Mouse (Mus musculus) spleen, adult 2 months (tissue): ENCODE results near the gene Cacna2d3. TPM values are rescaled to one million over a fixed set of nuclear protein-coding genes. Genes with fewer than 3 reads are reported as not detected.

Experiments used
- DNase-seq, 2 experiments: peaks; one replicate each; pipeline versions ENCODE4 v3.0.0 to v3.0.0-alpha.2; 2012 to 2021; ENCODE audit warnings: low spot score in 2 of 2, low read depth in 1 of 2
- H3K27ac ChIP-seq: fragments of 200-500 bp; 2 replicates; pipeline ENCODE4 v1.5.1; 2012; ENCODE audit warnings: low read length, inconsistent platforms; ENCODE audit not compliant: insufficient read depth
- H3K27me3 ChIP-seq: fragments of 200-500 bp; 2 replicates; pipeline ENCODE4 v1.6.1; 2012; ENCODE audit warnings: mild to moderate bottlenecking, moderate library complexity, low read length, inconsistent platforms; ENCODE audit not compliant: control insufficient read depth, insufficient read depth
- H3K36me3 ChIP-seq: fragments of 200-500 bp; 2 replicates; pipeline ENCODE4 v1.6.1; 2012; ENCODE audit warnings: mild to moderate bottlenecking, low read length, inconsistent platforms; ENCODE audit not compliant: control insufficient read depth, insufficient read depth
- H3K4me1 ChIP-seq: fragments of 200-500 bp; 2 replicates; pipeline ENCODE4 v1.6.1; 2011; ENCODE audit warnings: inconsistent platforms; ENCODE audit not compliant: control insufficient read depth, insufficient read depth, insufficient read length
- H3K4me3 ChIP-seq: fragments of 200-500 bp; 2 replicates; pipeline ENCODE4 v1.5.1; 2011; ENCODE audit warnings: mild to moderate bottlenecking, inconsistent platforms; ENCODE audit not compliant: insufficient read depth, insufficient read length; ENCODE audit errors: extremely low read depth
- CTCF ChIP-seq: fragments of 200-500 bp; IDR thresholded peaks from 2 replicates; pipeline ENCODE4 v1.5.1; 2011; ENCODE audit warnings: mild to moderate bottlenecking, inconsistent platforms; ENCODE audit not compliant: insufficient read depth, insufficient read length, insufficient replicate concordance; ENCODE audit errors: extremely low read depth
- POLR2A ChIP-seq: fragments of 200-500 bp; IDR thresholded peaks from 2 replicates; pipeline ENCODE4 v1.6.1; 2011; ENCODE audit warnings: low read depth, low read length, inconsistent platforms
- WGBS: fragments of 180-500 bp; shearing (Covaris S2); methylation state at CpG from one replicate; pipeline ENCODE4 v1.1.7; 2018; 5-methylcytosine and 5-hydroxymethylcytosine counted together
- polyA plus RNA-seq: library from polyadenylated mRNA; depleted of rRNA; stranded (reverse); fragments of >200 nt; gene quantifications from 2 replicates; pipeline ENCODE4 v1.2.3, GENCODE M21; 2012

Gene Cacna2d3
- polyA plus RNA-seq, 1 experiment = 0.19 TPM

DNA sequence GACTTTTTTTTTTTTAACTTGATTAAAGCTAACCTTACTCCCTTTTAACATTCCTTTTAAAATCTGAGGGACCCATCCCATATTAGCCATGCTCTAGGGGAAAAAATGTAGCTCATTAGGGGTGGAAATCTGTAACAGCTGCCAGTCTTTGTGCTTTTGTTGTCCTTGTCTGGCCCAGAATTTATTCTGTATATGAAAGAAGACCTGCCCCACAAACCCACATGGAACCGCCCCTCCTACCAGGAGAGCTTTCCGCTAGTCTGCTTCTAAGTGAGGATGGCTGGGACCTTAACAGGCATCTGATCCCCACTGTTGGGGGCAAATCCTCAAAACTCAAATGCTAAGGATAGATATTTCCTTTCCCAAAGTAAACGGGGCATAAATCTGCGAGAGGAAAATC, 279.2 kb downstream of the Cacna2d3 start:
- no peak overlapping the region for H3K27ac ChIP-seq
- H3K27me3 ChIP-seq = no peaks in the 10 kb centered on the region
- WGBS = 59% methylated on average over 4 of the region's 4 CpGs
- no peak overlapping the region for H3K4me3 ChIP-seq
- no peaks in the 10 kb centered on the region for H3K36me3 ChIP-seq
- H3K4me1 ChIP-seq = no peaks in the 10 kb centered on the region
- DNase-seq = no peak
- TF ChIP-seq CTCF (no peak), POLR2A (no peak)

DNA sequence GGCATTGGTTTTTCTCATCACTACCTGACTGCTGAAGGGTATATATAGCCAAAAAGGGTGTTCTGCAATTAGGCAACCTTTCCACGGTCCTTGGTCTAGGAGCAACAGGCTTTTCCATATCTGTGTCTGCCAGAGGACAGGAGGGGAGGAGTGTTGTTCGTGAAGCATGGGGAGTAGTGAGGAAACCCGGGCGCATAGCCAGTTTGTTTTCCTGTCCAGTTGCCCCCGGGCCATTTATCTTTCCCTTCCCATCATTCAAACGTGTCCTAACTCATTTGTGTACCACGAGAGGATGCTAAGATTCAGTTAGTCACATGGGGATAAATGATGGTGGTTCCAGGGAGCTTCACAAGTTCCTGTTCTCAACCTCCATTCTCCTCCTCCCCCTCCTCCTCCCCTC, 283.0 kb downstream of the Cacna2d3 start:
- H3K4me1 ChIP-seq = no peaks in the 10 kb centered on the region
- H3K36me3 ChIP-seq = no peaks in the 10 kb centered on the region
- no peak for DNase-seq
- H3K27ac ChIP-seq = no peak overlapping the region
- H3K4me3 ChIP-seq = no peak overlapping the region
- H3K27me3 ChIP-seq = no peaks in the 10 kb centered on the region
- TF ChIP-seq POLR2A (no peak), CTCF (no peak)
- WGBS = 65% methylated on average over 7 of the region's 7 CpGs

DNA sequence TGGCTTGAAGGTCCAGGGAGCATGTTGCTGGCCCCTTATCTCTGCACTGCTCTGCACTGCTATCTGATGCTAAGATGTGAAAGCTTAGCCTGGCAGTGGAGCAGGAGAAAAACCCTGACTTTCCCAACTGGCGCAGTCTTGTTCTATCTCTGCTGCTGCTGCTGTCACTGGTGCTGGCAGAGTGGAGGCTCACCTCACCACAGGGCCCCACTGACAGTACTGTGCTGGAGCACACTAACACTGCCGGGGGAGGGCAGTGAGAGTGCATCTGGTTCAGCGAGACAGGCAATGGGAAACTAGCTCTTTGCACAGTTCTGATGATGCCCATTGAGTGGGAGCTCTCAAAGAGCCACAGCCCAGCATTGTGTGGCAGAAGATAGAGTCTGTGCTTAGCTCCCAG, 283.4 kb downstream of the Cacna2d3 start:
- H3K27me3 ChIP-seq = no peaks in the 10 kb centered on the region
- no peak for DNase-seq
- no peak overlapping the region for H3K27ac ChIP-seq
- H3K4me1 ChIP-seq = no peaks in the 10 kb centered on the region
- TF ChIP-seq POLR2A (no peak), CTCF (no peak)
- no peak overlapping the region for H3K4me3 ChIP-seq
- 84% methylated on average over 3 of the region's 3 CpGs for WGBS
- no peaks in the 10 kb centered on the region for H3K36me3 ChIP-seq

DNA sequence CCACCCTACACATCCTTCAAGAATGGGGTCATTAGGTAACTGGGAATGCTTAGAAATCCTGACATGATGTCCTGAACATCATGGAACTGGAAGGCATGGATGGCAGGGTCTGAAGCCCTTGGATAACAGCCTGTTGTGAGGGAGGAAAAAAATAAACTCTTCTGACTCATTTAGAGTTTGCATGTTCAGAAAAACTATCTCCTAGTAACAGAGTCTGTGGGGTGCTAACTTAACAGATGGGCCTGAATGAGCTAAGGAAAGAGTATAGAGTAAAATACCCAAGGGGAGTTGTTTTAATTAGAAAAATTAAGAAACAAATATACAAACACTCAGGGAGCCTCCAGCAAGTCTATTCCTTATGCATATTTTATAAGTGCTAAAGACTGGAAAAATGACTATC, 286.5 kb downstream of the Cacna2d3 start:
- Histone ChIP-seq H3K27me3 (no peaks in the 10 kb centered on the region), H3K4me1 (no peaks in the 10 kb centered on the region), H3K27ac (no peak overlapping the region), H3K36me3 (no peaks in the 10 kb centered on the region), H3K4me3 (no peak overlapping the region)
- DNase-seq = no peak
- no peak for TF ChIP-seq POLR2A
- no peak for TF ChIP-seq CTCF

DNA sequence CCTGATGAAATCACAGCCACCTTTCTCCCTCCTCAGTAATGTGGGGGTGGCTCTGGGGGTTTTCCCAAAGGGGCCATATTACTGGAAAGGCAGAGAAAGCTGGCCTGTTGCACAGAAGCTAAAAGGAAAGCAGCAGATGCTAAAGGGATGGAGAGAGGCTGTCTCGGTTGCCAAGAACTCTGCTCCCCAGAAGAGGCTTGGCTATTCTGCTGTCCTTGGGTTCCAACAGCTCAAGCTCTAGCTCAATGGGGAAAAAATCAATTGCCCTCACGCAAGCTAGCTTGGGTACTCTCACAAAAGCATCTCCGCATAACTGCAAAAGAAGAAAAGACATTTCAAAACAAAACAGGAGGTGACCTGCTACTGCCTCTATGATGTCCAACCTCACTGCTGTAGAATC, 287.9 kb downstream of the Cacna2d3 start:
- WGBS = 93% methylated on average over 3 of the region's 3 CpGs
- TF ChIP-seq POLR2A (no peak), CTCF (no peak)
- no peaks in the 10 kb centered on the region for H3K36me3 ChIP-seq
- no peak overlapping the region for H3K27ac ChIP-seq
- no peak for DNase-seq
- H3K4me1 ChIP-seq = no peaks in the 10 kb centered on the region
- no peak overlapping the region for H3K4me3 ChIP-seq
- H3K27me3 ChIP-seq = no peaks in the 10 kb centered on the region

DNA sequence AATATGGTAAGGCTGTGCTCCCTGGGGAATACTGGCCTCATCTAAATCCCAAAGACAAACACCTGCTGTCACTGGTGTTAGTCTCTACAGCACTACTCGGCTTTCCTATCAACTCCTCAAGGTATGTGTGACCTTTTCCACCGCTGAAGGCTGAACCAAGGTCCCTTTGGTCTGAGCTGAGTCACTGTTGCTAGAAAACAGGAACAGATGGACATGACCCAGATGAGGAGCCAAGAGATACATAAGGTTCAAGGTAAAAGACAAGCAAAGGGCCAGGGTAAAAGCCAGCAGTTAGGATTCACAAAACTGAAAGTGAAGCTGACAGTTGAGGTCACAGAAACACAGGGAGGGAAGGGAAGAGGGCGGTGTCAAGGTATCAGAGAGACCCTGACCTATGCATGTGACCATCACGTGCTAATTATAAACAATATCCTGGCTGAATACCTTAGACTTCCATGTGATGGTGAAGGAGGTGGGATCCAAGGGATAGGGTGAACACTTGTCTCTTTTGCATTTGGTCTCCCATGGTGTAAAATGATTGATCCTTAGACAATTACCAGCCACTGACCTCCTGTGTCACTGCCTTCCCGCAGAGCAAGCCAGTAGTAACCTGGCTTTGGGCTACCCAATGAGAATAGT, 288.5 kb downstream of the Cacna2d3 start:
- no peaks in the 10 kb centered on the region for H3K4me1 ChIP-seq
- 64% methylated on average over 5 of the region's 5 CpGs for WGBS
- no peak overlapping the region for H3K4me3 ChIP-seq
- no peaks in the 10 kb centered on the region for H3K36me3 ChIP-seq
- H3K27ac ChIP-seq = no peak overlapping the region
- H3K27me3 ChIP-seq = no peaks in the 10 kb centered on the region
- DNase-seq = no peak
- TF ChIP-seq POLR2A (no peak), CTCF (no peak)

DNA sequence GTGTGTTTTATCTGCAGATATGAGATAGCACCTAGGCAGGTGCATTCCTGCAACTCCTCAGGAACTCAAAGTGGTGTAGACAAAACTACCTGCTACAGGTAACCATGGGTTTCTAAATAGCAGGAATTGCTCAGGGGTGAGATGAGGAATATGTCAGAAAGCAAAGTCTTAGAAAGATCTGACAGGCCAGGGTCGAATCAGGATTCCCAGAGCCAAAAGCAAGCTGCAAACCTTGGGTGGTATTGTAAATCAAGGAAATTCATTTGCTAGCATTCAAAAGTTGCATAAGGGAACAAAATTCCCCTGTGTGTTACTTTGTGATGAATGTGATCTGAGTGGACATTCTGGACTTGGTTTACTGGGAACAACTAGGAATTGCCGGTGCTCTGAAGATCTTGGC, 291.9 kb downstream of the Cacna2d3 start:
- 79% methylated on average over 2 of the region's 2 CpGs for WGBS
- H3K27me3 ChIP-seq = no peaks in the 10 kb centered on the region
- H3K4me1 ChIP-seq = no peaks in the 10 kb centered on the region
- no peak for DNase-seq
- no peaks in the 10 kb centered on the region for H3K36me3 ChIP-seq
- no peak for TF ChIP-seq POLR2A
- TF ChIP-seq CTCF = no peak
- no peak overlapping the region for H3K27ac ChIP-seq
- no peak overlapping the region for H3K4me3 ChIP-seq
